ENCODE assay signal across 8 mouse cellular contexts in genomic region chr6:13069302-13070146, GRCm38 (mm10). TPM values are rescaled to one million over a fixed set of nuclear protein-coding genes. Genes with fewer than 3 reads are reported as not detected.
DNase-seq lines count a peak whose midpoint lies in the region; ATAC-seq lines count a peak whose summit lies in the region.

Gene Tmem106b (plus strand): TSS chr6:13069759.

- peak within 1 kb of the TSS; percentile 68 for H3K4me2 ChIP-seq in intestine, embryonic 14.5 days (ENCODE audit: low read length)

- H3K36me3 ChIP-seq in intestine, embryonic 14.5 days (ENCODE audit: control insufficient read depth, insufficient read depth, low read length), result peaks cover 23% of the 10 kb centered on the region

- peak within 1 kb of the TSS; percentile 89 for H3K4me3 ChIP-seq in intestine, embryonic 14.5 days (ENCODE audit: low read depth, low read length)

- DNase-seq in adrenal gland, adult 18-20 months (ENCODE audit: low spot score in 2 of 2), result peak; percentile 95 to 97
- peak; percentile 96 for DNase-seq in embryo, embryonic 11 days
- DNase-seq in gastrocnemius, postnatal 25 days, result peak; percentile 96
- peak; percentile 94 for DNase-seq in intestine, embryonic 14.5 days (ENCODE audit: low spot score)
- peak; percentile 97 for DNase-seq in left cerebral cortex, postnatal 14 days (ENCODE audit: low spot score in 2 of 2)
- peak; percentile 98 for DNase-seq in mesoderm, embryonic 11.5 days (ENCODE audit: low read depth, low spot score)
- DNase-seq in right cerebral cortex, postnatal 36 days (ENCODE audit: low spot score in 2 of 2), result peak; percentile 93 to 94
- DNase-seq in yolk sac, embryonic 10.5 days (ENCODE audit: low spot score), result peak; percentile 95

- H3K4me1 ChIP-seq in intestine, embryonic 14.5 days (replicated peaks; ENCODE audit: control insufficient read depth, insufficient read depth, low read length), result peaks cover 4% of the 10 kb centered on the region; the same call in 1 of the 2 replicates

- no peaks in the 10 kb centered on the region for H3K27me3 ChIP-seq in intestine, embryonic 14.5 days (replicated peaks; ENCODE audit: control insufficient read depth, insufficient read depth, low read length)

- no peaks in the 10 kb centered on the region for H3K9me3 ChIP-seq in intestine, embryonic 14.5 days (ENCODE audit: control insufficient read depth, low read length)

- intact Hi-C loops in left cerebral cortex, postnatal 14 days (cut with DNase I), result no loop called here

- peak; percentile 99 for ATAC-seq in intestine, embryonic 14.5 days (replicated peaks; ENCODE audit: low FRiP score, low TSS enrichment, low read depth)

- peak within 1 kb of the TSS; percentile 57 for H3K27ac ChIP-seq in intestine, embryonic 14.5 days (ENCODE audit: low read depth)

- 2% methylated on average over 61 of the region's 61 CpGs for WGBS in intestine, embryonic 14.5 days

- peak within 1 kb of the TSS; percentile 95 for H3K9ac ChIP-seq in intestine, embryonic 14.5 days (ENCODE audit: low read length)

RNA-seq across cellular contexts. Expression of gene Tmem106b, which starts in this region (rescaled TPM):
- 100 to 1,000 TPM; 119 to 136 TPM for total RNA-seq in adrenal gland, adult 18-20 months (2021)
- 10 to 100 TPM; 56.1 to 60.3 TPM for total RNA-seq in gastrocnemius, postnatal 25 days (2021)
- polyA plus RNA-seq in intestine, embryonic 14.5 days (2014; fragmentation: Nextera tagmentation; extraction: Ambion mirVana), result 33.6 and 33.9 TPM in 2 replicates
- total RNA-seq in left cerebral cortex, postnatal 14 days (2021), result 100 to 1,000 TPM; 152 to 159 TPM

Comparison
In these comparisons a context has a peak if more than half of its experiments do, and no peak if none do; other contexts are left out.
1. Peak in every context shown above with its lines: DNase-seq, ATAC-seq, H3K4me3 ChIP-seq and H3K27ac ChIP-seq.